Mouse (Mus musculus) cerebellum, postnatal 10 days (tissue): ENCODE results near the gene Lhfpl2.

Experiments
- DNase-seq, 2 experiments: peaks; one replicate each; pipeline ENCODE4 v3.0.0; 2021; ENCODE audit warnings: mixed read lengths in 2 of 2

Lhfpl2 gene

DNA sequence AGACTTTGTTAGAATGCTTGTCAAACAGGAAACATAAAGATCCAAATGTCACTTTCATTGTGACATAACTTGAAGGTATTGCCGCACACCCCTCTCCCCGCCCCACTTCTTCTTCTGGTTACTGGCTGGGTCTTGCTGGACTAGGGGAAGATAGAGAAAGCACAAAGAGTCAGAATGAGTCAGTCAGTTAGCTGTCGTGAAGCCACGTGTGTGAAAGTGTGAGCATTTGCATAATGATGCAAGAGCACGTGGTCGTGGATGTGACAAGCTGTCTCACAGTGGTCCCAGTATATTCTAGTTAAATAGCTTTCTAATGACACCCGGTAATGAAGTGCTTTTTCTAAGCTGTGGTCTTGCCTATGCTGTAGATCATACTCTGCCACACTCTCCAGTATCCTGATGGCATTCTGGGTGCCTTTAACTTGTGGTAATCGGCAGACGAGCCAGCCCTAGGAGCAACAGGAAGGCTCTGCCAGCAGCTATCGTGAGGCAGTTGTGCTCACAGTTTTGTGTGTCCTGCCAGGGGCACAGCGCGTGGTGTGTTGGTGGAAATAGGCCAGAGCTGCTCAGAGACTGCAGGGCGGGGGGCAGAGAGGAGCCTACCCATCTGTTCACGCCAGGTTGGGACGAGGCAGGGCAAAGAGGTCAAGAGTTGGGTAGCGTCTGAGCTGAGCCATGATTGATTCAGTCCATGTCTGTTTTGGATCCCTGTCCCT is 40.9 kb downstream of the Lhfpl2 start:
- DNase-seq, result peak; percentile 42 to 55

DNA sequence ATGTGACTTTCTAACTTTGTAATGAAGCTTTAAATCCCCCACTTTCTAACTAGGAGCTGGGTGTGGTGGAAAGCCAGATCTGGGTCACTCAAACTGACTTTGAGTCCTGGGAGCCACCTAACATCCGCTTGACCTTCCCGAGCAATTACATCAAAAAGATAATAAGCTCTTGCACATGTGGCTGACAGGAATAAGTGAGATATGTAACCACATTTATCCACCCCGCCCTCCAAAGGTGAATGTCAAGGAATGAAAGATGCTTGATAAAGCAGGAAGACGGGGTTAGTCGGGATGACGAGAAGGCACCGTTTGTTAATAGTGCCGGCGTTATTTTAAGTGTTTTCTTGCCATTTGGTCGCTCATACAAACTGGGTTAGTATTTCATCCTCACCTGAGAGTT is 41.5 kb downstream of the Lhfpl2 start:
- DNase-seq, result no peak

DNA sequence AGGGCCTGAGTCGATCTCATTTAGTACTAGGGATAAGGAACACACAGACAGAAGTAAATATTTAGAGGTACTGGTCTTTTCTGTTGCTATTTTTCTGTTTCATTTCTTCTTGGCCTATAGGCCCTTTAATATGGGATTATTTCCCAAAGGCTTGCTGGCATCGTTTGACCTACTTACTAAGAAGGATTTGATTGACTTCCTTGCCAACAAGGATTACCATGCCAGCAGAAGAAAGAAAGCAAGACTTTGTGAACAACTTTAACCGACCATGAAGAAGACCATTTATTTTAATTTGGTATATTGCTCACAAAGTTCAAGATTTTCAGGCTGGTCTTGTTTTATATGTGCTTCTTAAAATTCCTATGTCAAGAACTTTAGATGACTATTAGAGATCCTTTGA is 42.8 kb downstream of the Lhfpl2 start:
- DNase-seq, result peak in 1 of 2 experiments; percentile 30

DNA sequence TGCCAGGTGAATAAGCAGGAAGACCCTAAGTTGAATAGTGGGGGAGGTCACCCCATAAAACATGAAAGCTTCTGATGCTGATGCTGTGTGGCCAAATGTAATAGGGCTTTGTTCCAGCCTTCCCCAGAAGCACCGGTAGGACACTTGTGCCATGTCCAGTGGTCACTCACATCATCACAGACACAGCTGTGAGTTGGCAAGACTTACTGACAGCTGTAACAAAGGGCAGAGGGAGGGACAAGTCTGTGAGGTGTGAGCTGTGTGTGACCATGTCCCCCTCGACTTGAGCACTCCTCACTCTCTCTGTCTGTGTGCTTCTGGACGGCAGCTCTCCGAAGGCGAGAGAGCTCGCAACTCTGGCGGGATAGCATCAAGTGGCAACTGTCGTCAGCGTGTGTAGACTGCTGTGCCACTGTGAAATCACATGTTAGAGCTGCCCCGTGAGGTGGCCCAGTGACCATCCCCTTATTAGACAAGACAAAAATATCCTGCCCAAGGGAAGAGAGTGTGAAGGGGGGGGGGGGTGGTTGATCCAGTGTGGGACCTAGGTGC is 43.5 kb downstream of the Lhfpl2 start:
- no peak for DNase-seq

DNA sequence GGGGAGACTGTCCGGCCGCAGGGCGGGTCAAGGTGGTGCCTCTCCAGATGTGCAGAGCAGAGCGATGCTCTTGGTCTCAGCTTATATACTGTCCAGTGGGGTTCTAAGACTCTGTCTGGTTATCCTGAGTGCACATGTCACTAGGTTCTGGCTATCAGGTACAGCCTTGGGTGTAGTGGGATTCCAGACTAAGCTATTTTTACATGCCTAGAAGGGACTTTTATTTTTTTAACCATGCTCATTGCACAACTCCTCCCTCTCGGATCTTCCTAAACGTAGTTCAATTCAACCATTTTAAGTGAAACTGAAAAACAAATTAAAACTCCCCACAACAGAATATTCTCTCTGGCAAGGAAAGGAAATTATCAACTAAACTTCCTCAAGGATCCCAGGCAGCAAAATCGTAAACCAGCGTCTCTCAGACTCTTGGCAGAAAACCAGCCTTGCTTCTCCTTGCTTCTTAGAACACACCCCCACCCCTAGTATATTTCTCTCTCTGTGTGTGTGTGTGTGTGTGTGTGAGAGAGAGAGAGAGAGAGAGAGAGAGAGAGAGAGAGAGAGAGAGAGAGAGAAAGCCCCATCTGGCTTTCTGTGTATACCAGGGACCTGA is 47.4 kb downstream of the Lhfpl2 start:
- DNase-seq, result no peak

DNA sequence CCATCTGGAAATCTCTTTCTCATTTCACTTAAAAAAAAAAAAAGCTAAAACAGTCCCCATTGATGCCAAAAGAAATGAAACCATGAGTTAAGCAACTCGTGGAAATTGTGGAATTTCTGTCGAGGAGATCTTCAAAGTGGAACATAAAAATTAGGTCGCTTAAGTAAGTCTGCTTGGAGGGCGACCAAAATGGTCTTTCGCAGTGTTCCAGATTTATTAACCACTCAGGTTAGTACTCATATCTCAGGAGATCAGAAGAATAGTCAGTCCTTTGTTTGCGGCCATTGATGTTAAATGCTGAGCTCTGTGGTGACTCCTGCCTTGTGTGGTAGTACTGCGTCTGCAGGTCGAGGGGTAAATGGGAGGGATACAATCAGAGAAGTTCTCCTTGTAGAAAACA is 48.8 kb downstream of the Lhfpl2 start:
- DNase-seq, result no peak

DNA sequence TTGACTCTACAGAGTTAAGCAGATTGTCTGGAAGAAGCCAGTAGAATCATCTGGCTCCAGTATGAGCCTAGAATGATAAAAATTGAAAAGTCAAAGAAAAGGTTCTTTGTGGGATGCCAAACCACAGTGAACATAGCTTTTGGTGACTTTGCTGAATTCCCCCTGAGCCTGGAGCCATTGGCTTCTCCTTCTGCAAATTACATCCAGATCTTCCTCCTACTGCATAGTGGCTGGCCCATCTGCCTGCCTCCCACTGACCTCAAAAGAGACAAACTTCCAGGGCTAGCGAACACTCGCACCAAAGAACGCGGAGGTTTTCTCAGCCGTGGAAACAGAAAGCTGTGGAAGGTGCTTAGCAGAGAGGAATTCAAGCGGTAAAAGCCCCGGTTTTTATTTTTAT is 49.4 kb downstream of the Lhfpl2 start:
- DNase-seq, result no peak

DNA sequence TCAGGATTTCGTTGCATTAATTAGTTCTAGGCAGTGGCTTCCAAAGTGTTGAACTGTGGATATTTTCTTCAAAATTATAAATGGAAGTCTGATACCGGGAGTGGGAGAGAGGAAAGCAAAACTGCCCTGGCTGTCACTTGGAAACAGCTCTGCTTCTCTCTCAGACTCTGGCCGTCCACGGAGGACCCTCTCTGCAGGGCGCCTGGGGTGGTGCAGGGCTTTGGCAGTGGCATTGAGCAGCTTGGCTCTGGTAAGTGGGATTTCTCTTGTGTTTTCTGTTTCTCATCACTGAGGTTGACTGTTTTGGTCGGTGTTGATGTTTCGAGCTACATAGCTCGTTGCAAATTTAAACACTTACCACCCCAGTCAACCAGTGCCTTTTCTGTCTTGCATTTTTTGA is 53.0 kb downstream of the Lhfpl2 start:
- DNase-seq, result peak; percentile 77 to 85

DNA sequence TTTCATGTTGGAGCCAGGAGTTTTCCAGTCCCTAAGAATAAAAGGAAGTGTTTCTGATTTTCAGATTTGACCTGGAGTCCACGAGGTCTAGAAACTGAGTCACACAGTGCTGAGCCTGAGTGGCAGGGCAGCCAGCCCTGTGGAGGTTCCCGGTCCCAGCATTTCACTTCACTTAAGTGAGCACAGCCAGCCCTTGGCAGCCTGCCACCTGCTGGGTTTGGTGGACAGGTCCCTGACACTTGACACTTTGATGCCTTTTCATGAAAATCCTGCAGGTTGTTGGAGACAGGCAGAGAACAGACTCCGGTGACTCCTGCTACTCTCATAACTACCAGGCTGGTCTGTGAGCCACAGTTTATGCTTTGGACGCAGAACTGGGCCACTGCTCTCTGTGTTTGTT is 57.9 kb downstream of the Lhfpl2 start:
- peak; percentile 84 to 89 for DNase-seq

DNA sequence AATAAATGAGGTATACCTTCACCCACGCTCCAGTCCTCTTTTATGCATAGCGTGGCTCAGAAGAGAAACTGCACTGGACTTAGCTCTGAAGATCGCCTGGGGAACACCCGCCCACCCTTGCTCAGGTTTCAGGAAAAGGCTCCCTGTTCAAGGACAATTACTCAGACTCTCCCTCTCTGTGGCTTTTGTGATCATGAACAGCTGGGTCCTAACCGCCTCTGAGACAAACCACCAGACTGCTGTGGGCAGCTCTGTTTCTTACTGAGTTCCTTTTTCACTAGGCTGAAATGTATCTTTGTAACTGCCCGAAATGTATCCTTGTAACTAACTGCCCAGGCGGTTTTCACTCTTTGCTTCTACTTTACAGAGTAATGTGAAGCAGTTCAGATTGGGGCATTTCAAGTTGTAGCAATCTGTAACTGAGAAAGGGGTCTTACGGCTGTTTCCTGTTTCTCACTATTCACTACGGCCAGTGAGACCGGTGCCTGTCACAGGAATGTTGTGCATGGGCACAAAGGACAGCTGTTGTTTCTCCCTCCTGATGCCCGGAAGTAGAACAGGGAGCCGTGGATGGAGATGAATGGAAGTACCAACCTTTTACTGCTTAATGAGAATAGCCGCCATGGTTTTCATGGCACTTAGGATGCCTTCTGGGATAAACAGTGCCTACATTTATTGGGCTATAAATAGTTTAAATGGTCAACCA is 59.3 kb downstream of the Lhfpl2 start:
- DNase-seq, result no peak

DNA sequence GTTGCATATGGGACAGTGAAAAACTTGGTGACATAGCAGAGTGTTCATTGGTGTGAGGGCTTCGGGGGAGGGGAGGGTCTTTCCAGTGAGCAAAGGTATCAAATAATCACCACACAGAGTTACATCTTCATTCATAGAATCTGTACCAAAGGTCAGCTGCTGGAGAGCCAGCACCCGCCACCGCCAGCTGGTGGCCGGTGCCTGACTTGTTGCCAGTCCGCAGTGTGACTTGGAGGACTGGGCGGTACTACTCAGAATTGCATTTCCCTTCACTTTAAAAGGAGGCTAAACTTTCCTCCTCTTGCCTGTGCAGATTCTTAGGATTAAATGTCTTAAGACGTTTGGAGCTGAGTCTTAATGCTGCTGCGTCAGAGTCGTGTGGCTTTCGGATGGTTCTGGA is 59.9 kb downstream of the Lhfpl2 start:
- DNase-seq, result no peak

DNA sequence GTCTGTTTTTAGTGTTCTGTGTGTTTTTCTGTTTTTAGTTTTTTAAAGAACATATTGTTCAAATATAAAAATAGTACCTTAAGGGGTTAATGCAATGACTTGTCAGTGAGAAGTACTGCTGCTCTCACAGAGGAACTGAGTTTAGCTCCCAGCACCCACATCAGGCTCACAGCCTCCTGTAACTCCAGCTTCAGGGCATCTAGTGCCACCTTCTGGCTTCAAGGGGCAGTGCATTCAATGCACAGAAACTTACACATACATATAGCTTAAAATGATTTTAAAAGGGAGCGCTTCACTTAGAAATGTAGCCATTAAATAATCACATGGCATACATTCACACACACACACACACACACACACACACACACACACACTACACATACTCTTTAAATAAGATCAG is 60.5 kb downstream of the Lhfpl2 start:
- DNase-seq, result no peak

DNA sequence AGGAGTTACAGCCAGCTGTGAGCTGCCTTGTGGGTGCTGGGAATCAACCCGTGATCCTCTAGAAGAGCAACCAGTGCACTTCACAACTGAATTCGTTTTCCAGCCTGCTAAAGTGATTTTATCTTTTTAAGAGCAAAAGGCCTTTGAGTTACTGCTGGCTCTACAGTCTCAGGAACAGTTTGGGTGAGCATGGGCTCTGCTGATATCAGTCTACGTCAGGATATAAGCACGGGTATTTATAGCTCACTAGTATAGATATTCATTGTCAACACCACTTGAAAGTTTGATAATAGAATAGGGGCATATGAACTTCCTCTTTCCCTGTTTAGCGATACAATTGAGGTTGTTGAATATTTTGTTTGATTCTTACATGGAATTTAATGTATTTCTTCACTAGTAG is 61.7 kb downstream of the Lhfpl2 start:
- no peak for DNase-seq

DNA sequence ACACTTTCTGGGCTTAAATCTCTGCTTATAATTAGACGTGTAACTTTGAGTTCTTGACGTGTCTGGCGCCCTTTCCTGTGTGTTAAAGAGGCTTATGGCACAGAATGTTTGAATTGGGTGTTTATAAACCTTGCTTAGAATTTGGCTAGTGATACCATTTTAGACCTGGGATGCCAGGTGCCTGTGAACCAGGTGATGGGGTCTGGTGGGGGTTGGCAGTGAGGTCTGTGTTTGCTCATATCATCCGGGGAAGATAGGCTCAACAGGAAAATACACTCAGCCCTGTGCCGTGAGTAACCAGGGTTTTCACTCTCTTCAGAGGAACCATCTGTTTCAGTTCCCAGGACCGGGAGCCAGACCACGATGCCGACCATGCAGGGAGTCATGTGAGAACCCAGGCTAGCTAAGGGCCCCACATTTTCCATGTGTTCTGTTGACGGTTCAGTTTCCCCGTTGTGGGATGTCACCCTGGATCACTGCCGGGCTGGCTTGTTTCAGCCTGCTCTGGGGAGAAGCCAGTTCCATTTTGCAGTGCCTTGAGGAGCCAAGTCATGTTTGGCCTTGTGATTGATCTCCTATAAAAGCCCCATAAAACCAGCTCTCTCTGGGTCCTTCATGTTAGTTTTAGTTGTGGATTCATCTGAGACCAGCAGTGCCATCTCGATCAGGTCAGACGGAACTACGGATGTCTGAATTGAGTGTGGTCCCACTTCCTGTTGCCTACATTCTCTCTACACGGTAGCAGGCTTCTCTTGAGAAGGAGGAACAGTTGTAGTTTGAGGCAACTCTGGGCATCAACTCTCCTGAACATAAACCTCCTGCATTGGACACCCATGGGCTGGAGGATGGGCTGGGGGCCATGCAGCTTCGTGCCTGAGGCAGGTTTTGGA is 65.4 kb downstream of the Lhfpl2 start:
- peak; percentile 70 to 71 for DNase-seq

DNA sequence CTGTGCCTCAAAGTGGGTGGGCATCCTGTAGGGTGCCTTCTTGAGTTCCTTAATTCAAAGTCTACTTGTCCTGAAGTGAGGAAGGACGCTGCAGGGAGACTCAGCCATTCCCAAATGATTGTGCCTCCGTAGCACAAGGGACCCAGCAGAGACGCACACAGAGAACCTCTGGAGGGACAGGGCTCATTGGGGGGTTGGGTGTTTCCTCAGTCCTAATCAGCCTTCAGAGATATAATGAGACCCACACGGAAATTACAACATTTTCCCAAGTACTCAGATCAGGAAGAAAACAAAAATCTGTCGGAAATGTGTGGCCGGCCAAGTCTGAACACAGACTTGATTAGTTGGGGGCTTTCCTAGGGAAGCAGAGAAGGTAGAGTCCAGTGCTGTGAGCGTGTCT is 72.8 kb downstream of the Lhfpl2 start:
- DNase-seq, result no peak

DNA sequence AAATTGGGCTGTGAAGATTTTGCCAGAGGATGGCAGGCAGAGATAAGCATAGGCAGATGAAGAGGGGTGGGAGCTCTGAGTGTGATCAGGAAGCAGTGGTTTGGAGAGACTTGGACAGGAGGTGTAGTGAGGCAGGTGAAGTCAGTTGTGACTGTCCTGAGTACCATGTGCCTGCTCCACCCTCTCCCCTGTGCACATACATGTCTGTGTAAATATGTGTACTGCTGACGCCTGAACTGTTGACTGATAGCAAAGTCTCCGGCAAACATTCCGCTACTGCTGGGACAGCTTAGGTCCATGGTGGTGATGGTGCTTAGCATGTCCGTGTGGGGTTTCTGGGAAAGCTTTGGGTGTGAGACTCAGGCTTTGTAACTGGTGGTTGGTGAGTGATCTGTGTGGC is 73.5 kb downstream of the Lhfpl2 start:
- no peak for DNase-seq

DNA sequence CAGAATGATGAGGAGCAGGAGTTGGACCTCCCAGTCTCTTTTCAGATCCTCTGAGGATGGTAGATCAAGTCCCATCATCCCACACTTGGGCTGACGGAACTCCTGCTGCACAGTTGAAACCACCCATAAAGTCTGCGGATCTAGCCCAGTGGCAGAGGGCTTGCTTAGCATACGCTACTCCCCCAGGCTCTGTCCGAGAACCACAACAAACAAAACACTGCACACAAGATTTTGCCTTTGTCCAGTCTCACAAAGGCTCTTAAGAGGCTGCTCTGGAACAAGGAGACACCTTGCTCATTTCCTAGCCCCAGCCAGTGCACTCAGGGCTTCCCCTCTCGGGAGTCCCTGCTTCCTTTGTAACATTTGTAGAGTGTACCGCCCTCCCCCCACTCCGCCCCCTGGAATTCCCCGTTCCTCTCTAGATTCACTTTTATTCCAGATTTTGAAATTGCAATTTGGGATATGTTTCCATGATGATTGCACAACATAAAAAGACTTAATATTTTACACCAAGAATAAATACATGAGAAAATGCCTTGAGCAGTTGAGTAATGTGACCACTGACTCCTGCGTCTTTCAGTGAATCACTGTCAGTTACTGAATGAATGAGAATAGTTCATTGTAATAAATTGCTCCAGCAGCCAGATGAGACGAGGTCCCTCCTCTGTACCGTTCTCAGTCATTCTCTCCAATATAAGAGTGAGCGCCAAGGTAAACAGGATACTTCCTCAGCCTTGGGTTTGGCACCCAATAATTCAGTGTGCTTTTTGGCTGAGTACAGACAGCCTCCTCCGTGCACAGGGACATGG is 74.8 kb downstream of the Lhfpl2 start:
- no peak for DNase-seq

DNA sequence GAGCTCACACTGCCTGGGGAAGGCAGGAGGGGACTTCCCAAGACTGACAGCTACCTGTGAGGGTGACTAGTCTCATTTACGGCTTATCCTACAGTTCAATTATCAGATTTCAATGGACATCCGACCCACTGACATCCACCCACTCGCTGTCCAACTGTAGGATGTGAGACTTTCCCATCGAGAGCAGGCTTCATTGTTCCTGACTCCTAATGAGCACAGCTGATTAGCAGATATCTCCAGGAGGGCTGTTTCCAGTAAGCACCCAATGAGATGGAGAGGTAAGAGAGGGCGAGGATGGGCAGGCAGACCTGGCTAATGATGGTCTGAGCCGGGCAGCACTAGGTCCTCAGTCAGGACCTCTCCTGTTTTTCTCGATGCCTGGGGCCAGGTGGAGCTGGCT is 77.0 kb downstream of the Lhfpl2 start:
- no peak for DNase-seq

DNA sequence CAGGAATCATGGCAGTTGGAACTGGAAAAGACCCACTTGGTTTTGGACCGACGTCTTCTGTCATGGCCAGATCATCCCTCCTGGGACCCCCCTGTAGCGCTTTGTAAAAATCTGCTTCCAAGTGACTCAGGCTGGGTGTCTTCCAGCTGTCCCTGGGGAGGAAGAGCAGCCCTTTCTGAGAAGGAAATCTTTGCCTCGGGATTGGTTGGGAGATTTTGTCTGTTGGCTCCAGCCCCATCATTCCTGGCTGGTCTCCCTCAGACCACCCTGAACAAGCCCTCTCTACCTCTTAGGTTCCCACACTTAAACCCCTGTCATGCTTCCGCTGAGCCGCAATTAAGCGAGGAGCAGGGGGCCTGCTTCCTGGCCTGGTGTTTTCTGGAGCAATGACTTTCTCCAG is 77.6 kb downstream of the Lhfpl2 start:
- DNase-seq, result peak in 1 of 2 experiments; percentile 28

DNA sequence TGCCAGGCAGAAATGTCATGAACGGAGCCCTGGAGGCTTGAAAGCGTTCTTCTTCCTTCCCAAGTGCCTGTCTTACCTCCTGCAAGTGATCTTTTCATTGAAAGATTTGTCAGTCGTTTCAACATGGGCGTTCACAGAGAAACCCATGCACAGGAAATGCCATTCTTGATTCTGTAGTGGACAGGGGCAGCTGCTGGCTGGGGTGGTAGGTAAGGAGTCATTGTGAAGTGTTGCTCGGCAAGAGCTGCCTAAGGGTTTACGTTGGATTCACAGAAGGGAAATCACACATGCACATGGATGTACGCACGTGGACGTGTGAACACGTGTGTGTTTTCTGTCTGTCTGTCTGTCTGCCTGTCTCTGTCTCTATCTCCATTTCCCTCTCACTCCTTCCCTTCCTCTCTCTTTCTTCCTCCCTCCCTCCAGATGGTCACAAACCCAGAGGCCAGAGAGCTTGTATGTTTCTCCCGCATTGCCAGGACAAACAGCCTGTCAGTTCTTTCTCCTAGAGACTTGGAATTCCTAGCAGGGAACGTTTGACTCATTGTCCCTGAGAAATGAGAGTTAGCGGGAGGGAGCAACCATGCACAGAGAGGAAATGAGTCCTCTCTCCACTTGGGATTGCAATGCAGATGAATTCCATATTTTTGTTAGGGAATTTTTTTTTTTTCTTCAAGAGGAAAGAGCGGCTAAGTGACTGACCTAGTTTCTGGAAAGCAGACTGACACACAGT is 82.3 kb downstream of the Lhfpl2 start:
- no peak for DNase-seq

DNA sequence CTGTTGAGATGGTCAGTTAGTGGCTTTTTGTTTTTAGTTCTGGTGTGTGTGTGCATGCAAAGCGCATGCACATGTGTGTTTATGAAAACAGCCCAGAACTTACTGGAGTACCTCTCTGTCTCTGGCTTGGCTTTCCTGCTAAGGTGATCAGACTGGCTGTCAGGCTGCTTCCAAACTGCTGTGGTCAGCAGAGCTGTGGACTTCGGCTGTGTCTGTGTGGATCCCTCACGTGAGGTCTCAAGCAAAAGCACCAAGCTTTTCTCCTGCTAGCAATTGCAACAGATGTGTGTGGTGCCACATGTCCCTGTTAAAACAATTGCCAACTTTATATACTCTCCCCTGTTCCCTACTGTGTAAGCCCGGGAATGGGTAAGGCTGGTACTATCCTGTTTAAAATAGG is 82.8 kb downstream of the Lhfpl2 start:
- DNase-seq, result no peak
